Mouse (Mus musculus) cerebellum, postnatal 14 days (tissue): Measurements from ENCODE around the gene Dmac2.
"Not testable (repeated sequence)": the region's sequence is repeated elsewhere in the genome, so short reads cannot be mapped to it uniquely, and the experiment has no call there.

Experiments used
- DNase-seq, 2 experiments: peaks; one replicate each; pipeline ENCODE4 v3.0.0; 2021; ENCODE audit warnings: mixed read lengths in 2 of 2

Dmac2 gene

DNA sequence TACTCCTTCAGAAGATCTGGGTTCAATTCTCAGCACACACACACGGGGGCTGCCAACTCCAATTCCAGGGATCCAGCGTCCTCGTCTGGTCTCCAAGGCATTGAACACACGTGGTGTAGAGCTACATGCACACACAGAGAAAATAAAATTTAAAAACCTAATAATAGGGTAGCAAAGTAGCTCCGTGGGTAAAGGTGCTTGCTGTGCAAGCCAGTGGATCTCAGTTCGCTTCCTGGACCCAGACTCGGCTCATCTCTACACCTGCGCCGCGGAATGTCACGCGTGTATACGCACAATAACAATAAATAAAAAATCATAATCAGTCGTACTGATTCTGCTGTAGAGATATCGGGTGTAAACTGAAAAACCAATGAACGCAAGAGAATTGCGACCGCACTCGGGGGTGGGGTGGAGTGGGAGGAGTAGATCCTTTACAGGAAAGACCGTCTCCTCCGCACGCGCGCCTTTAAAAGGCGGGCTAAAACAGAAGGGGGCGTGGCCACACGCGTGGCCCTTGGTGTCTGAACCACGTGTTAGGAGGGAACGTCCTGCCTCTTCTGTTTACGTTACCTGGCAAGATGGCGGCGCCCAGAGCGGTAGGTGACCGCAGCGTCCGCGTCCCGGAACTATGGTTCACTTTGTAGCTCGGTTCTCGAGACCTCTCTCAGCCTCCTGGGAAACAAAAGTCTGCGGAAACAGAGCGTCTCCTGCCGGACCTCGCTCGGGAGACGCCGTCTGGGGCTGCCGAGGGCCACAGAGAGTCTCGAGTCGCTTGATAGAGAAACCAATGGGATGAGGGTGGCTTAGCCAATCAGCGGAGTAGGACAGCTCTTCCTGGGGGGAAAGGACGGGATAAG is at the start of gene Dmac2:
Dmac2 (plus strand) TSS at position 550 of the 857 bp plus-strand sequence.
- peak; percentile 97 for DNase-seq

DNA sequence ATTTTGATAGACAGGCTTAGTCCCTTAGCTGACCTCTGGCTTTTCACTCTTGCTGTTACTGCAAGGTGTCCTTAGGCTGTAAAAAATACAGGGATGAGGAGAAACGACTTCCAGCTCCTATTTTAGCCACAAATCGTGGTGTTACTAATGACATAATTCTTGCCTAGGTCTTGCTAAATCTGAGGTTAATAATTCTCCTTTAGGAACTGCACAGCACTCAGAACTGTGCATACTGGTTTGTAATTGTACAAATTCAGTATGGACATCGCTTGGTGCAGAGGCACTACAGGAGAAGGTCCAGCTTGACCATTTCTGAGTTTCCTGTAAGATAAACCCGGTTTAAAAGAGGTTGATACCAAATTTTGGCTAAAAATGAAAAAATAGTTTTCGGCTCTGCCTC is 45.4 kb upstream of the Dmac2 start:
- DNase-seq = not testable (repeated sequence)

DNA sequence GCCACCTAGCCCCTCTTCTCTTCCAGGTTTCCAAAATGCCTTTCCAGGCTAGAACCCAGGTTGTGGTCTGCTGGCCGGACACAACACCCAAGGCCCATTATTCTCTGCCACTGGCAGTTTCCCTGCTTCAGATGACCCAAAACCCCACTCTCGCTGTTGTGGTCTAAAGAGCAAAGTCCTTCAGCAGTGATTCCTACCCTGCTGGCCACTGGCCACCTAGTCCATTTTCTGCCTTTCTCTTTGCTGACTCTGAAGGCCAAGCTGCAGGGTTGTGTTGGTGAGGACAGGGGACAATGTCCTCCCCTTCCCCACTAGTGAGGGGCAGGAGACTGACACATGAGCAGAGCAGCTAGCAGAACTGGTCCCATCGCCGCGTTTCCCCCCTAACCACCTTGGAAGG is 44.1 kb upstream of the Dmac2 start:
- no peak for DNase-seq

DNA sequence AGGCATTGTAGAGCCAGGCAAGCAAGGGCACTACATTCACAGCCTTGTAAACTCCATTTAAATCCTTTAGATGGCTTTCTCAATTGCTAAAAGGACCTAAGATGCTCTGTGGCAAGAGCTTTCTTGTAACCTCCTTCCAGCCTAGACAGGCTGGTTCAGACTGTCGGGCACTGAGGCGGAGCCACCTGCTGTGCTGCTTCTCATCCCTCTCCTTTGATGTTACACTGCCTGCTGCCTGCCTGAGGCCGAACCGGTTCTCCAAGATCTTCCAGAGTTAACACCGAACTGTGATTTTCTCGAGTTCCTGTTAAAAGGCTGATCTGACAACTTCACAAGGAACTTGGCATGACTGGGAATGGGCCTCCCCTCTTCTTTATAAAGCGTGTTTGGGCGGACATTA is 43.3 kb upstream of the Dmac2 start:
- DNase-seq = no peak

- DNase-seq = not testable (repeated sequence)
Measured at GRCm38 (mm10) chr7:25576308-25576707, 42.9 kb upstream of the Dmac2 start.

DNA sequence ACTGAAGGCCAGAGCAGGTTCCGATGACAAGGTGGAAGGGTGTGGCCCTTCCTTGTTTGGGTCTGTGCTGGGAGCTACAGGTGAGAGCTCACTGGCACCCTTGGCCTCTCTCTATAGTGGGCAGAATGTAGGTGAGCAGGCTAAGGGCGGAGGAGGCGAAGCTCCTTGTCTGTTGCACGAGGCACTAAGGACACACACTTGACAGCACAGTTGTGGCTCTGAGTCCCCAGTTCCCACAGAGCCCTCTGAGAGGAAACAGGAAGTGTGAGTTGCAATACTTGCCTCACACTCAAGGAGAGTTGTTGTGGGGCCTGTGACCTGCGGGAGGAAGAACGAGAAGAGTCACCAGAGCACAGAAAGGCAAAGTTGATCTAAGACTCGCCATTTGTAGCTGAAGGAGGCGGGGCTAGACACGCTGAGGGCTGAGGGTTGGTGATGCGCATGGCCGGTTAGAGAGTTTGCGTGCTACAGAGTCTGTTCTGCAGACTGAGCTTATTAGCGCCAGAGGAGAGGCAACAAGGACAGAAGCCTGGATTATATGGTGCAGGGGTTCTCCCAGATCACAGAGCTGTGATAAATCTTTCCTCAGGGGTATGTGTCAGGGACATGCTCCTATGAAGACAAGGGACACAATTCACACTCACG is 42.3 kb upstream of the Dmac2 start:
- not testable (repeated sequence) for DNase-seq

- no peak for DNase-seq
Measured at GRCm38 (mm10) chr7:25579441-25579840, 39.8 kb upstream of the Dmac2 start.

DNA sequence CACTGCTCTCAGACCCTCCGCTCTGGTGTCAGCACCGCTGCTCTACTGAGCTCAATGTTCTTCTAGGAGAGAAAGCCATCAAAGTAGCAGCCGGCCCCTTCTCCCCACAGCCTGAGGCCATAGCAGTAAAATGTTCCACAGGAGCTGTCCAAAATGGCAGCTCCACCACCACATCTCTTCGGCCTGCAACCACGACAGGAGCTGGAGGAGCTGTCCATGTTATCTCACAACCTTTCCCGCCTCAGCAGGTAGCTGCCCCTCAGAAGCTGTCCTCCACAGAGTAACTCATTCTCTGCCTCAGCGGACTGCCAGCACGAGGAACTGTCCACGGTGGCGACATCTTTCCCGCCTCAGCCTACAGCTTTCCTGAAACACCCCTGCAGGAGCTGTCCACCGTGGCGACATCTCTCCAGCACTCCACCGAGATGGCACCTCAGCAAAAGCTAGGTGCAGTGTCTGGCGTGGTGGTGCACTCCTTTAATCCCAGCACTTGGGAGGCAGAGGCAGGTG is 36.9 kb upstream of the Dmac2 start:
- DNase-seq = no peak

- no peak for DNase-seq
Measured at GRCm38 (mm10) chr7:25584651-25585050, 34.6 kb upstream of the Dmac2 start.

GRCm38 (mm10) chr7:25585351-25586204 is 33.6 kb upstream of the Dmac2 start:
- DNase-seq = no peak

- no peak for DNase-seq
Measured at GRCm38 (mm10) chr7:25591226-25591625, 28.0 kb upstream of the Dmac2 start.

GRCm38 (mm10) chr7:25593859-25594258 is 25.4 kb upstream of the Dmac2 start:
- no peak for DNase-seq

GRCm38 (mm10) chr7:25599663-25600062 is 19.6 kb upstream of the Dmac2 start:
- peak; percentile 84 to 87 for DNase-seq

- no peak for DNase-seq
Measured at GRCm38 (mm10) chr7:25600666-25601065, 18.5 kb upstream of the Dmac2 start.

- DNase-seq = no peak
Measured at GRCm38 (mm10) chr7:25601346-25601745, 17.9 kb upstream of the Dmac2 start.

DNA sequence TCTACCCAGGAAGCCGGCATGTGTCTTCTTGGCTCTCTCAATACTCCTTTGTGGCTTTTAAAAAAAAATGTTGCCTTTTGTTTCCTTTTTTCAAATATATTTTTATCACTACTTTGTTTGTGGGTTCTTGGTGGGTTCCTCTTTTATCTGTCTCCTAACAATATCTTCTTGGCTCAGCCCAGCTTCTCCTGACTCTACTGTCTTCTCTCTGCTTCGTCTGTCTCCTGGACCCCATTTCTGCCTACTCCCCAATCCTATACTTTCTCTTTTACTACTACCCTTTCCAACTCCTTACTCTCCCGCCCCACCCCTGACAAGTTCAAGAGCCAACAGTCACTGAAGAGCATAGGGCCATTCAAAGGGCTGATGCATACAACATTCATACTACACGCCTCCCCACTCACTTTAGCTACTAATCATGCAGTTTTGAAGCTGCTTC is 12.6 kb upstream of the Dmac2 start:
- DNase-seq = no peak

DNA sequence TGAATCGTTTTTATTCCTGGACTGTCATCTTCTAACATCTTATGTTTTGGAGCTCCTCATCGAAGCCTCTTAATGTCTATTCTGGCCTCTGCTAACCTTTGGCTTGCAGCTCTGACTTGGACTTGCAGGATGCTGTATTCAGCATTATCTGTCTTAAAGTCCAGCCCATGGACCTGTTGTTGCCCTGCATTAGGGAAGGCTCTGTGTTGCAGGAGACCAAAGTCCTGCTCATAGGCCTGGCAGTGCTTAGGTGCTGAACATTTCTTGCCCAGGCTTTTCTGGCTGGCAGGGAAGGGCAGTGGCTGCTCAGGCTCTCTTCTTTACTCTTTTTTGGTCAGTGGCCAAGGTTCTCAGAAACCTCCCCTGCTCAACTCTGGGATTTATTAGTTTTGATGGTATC is 12.0 kb upstream of the Dmac2 start:
- no peak for DNase-seq

DNA sequence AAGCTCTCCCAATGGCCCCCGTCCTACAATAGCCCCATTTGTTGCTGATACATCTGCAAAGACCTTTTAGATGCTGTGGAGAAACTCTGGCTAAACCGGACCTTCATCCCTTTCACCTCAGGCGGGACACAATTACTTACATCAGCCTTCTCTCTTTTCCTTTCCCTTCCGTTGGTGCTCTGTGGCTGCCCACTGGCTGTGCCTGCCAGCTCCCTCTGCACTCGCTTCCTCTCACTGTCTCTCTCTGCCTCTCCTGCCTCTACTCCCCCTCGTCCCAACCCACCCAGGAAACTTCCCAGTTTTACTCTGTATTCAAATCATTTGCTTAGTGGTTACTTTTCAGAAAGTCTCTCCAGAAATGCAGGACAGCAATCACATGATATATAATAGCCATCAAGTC is 9.2 kb upstream of the Dmac2 start:
- DNase-seq = no peak

GRCm38 (mm10) chr7:25611501-25611900 is 7.7 kb upstream of the Dmac2 start:
- DNase-seq = no peak

DNA sequence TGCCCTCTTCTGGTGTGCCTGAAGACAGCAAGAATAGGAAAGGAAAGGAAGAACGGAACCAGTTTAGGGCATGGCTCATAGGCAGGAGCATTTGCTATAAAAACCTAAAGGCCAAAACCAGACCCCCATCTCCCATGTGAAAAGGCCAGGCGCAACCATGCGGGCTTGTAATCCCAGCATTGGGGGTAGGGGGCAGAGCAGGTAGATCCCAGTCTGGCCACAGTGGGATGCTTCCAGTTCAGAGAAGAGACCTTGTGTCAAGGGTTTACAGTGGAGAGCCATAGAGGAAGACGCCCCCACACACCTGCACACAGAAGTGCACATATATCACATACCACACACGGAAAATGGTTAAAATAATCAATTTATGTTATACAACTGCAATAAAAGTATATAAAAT is 5.1 kb upstream of the Dmac2 start:
- DNase-seq = no peak

DNA sequence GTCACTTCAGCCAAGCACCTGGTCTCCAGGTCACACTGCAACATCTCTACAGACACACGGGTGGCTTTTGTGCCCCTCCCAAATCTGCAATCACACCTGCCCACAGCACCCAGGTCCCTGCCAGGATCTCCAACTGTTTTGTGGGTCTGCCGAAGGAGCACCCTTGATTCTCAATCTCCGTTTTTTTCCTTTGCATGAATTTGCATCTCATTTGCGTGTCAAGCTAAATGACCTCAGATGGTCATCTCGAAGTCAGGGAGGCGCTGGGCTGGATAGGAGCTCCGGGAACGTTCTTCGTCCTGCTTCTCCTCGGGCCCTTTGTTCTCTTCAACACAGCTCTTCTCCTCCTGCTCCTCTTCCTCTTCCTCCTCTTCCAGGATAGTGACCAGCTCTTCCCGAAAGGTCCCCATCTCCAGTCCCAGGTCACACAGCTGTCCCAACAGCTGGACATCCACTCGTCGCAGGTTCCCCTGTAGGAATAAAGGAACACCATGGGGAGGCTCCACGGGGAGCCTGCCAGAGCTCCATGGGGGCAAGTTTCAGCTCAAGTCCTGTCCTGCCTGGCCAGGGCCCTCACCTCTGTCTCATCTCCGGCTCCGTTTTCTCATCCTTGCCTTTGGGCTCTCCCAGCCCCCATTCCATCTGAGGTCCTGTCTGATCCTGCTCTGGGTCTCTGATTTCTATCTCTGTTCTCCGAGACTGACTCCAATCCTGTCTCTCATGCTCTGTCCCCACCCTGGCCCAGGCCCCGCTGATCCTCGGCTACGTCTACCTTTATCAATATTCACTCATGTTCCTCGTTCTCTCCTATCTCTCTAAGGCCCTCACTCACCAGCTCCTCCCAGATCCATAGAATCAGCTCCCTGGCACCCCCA is 4.1 kb upstream of the Dmac2 start:
- DNase-seq = no peak

DNA sequence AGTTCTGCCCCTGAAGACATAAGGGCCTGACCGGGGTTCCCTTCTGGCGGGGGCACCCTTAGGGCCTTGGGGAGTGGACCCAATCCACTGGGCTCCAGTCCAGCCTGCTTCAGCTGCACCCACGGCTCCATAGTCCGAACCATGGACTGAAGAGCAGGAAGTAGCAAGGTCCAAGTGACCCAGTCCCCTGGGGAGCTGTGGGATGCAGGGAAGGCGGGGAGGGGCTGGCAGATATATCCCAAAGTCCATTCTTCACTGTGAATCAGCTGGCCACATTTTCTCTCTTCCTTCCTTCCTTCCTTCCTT is 3.6 kb upstream of the Dmac2 start, which contains the start of gene Erich4:
Erich4 (minus strand) TSS at position 187 of the 306 bp plus-strand sequence.
- DNase-seq = no peak
